Mouse (Mus musculus): ENCODE data around the gene Arhgef10l. TPM values are rescaled to one million over a fixed set of nuclear protein-coding genes. Genes with fewer than 3 reads are reported as not detected.

Arhgef10l gene
- total RNA-seq, 2 experiments from 2014 or later, result 55.4 to 68.4 TPM

- DNase-seq, result no peak
- intact Hi-C loops (cut with DNase I), result no loop called here
These were observed 30.1 kb upstream of the Arhgef10l start for GRCm38 (mm10) chr4:140695675-140696585.

- DNase-seq, result no peak
- intact Hi-C loops (cut with DNase I), result no loop called here
These were observed 29.3 kb upstream of the Arhgef10l start for GRCm38 (mm10) chr4:140695146-140695545.

- DNase-seq, result no peak
- intact Hi-C loops (cut with DNase I), result no loop called here
These were observed 28.8 kb upstream of the Arhgef10l start for GRCm38 (mm10) chr4:140694551-140695060.

- intact Hi-C loops (cut with DNase I), result no loop called here
- no peak for DNase-seq
These were observed 27.7 kb upstream of the Arhgef10l start for GRCm38 (mm10) chr4:140693513-140693912.

GRCm38 (mm10) chr4:140691481-140691880, 25.7 kb upstream of the Arhgef10l start:
- intact Hi-C loops (cut with DNase I), result no loop called here
- no peak for DNase-seq

GRCm38 (mm10) chr4:140689873-140690655, 24.3 kb upstream of the Arhgef10l start:
- no peak for DNase-seq
- intact Hi-C loops (cut with DNase I), result no loop called here

- intact Hi-C loops (cut with DNase I), result no loop called here
- DNase-seq, result no peak
These were observed 23.1 kb upstream of the Arhgef10l start for GRCm38 (mm10) chr4:140688826-140689425.

GRCm38 (mm10) chr4:140688044-140688825, 22.4 kb upstream of the Arhgef10l start:
- intact Hi-C loops (cut with DNase I), result no loop called here

GRCm38 (mm10) chr4:140684881-140685303, 19.1 kb upstream of the Arhgef10l start:
- intact Hi-C loops (cut with DNase I), result loop anchor here (2.0 kb wide), 1 partner anchor 16 kb away; the partner anchor contains the start of gene Rcc2
- DNase-seq, result no peak

More at GRCm38 (mm10) chr4:140688044-140688825, 22.4 kb upstream of the Arhgef10l start:
- DNase-seq, result no peak

GRCm38 (mm10) chr4:140684141-140684871, 18.5 kb upstream of the Arhgef10l start:
- peak; percentile 78 to 80 for DNase-seq
- intact Hi-C loops (cut with DNase I), result loop anchor here (2.0 kb wide), 1 partner anchor 16 kb away; the partner anchor contains the start of gene Rcc2

- intact Hi-C loops (cut with DNase I), result loop anchor here (2.0 kb wide), 1 partner anchor 17 kb away; the partner anchor contains the start of gene Rcc2
- no peak for DNase-seq
These were observed 17.8 kb upstream of the Arhgef10l start for GRCm38 (mm10) chr4:140683608-140684007.

GRCm38 (mm10) chr4:140680731-140681397, 15.1 kb upstream of the Arhgef10l start:
- intact Hi-C loops (cut with DNase I), result no loop called here
- no peak for DNase-seq

- intact Hi-C loops (cut with DNase I), result loop anchor here (1.0 to 5.0 kb wide), 2 partner anchors 33 to 58 kb away; no protein-coding TSS in a partner anchor
- peak; percentile 89 to 92 for DNase-seq
These were observed 14.0 kb upstream of the Arhgef10l start for GRCm38 (mm10) chr4:140679723-140680380.

- DNase-seq, result peak in 1 of 2 experiments; percentile 61
- intact Hi-C loops (cut with DNase I), result loop anchor here (1.0 to 5.0 kb wide), 2 partner anchors 34 to 57 kb away; no protein-coding TSS in a partner anchor
These were observed 13.2 kb upstream of the Arhgef10l start for GRCm38 (mm10) chr4:140679038-140679437.

- peak; percentile 88 to 93 for DNase-seq
- intact Hi-C loops (cut with DNase I), result loop anchor here (1.0 kb wide), 1 partner anchor 82 kb away; no protein-coding TSS in a partner anchor
These were observed 8.6 kb upstream of the Arhgef10l start for GRCm38 (mm10) chr4:140674345-140674926.

- intact Hi-C loops (cut with DNase I), result loop anchor here (1.0 kb wide), 1 partner anchor 81 kb away; no protein-coding TSS in a partner anchor
- DNase-seq, result no peak
These were observed 7.9 kb upstream of the Arhgef10l start for GRCm38 (mm10) chr4:140673527-140674264.

- intact Hi-C loops (cut with DNase I), result no loop called here
- DNase-seq, result no peak
These were observed 2.0 kb upstream of the Arhgef10l start for GRCm38 (mm10) chr4:140667802-140668201.

All from heart, postnatal 10 days (tissue).